Mouse (Mus musculus) kidney, adult 2 months (tissue): ENCODE results near the gene Mcm3ap. TPM values are rescaled to one million over a fixed set of nuclear protein-coding genes. Genes with fewer than 3 reads are reported as not detected.
A peak's percentile ranks its signal among the peaks of the same experiment; 100 is the strongest.

Experiments
- DNase-seq: peaks from one replicate; pipeline ENCODE4 v3.0.0; 2021
- H3K27ac ChIP-seq: fragments of 200-500 bp; 2 replicates; pipeline ENCODE4 v1.5.1; 2012; ENCODE audit warnings: low read depth, low read length, control low read depth, inconsistent platforms; ENCODE audit not compliant: insufficient read depth
- H3K27me3 ChIP-seq: fragments of 200-500 bp; replicated peaks from 2 replicates; pipeline ENCODE4 v1.6.1; 2012; ENCODE audit warnings: mild to moderate bottlenecking, moderate library complexity, low read length, inconsistent platforms; ENCODE audit not compliant: control insufficient read depth, insufficient read depth
- H3K36me3 ChIP-seq: fragments of 200-500 bp; 2 replicates; pipeline ENCODE4 v1.6.1; 2012; ENCODE audit warnings: mild to moderate bottlenecking, moderate library complexity, low read length, inconsistent platforms; ENCODE audit not compliant: control insufficient read depth, insufficient read depth
- H3K4me1 ChIP-seq: fragments of 200-500 bp; 2 replicates; pipeline ENCODE4 v1.6.1; 2011; ENCODE audit warnings: low read length; ENCODE audit not compliant: control insufficient read depth, insufficient read depth
- H3K4me3 ChIP-seq: fragments of 200-500 bp; 2 replicates; pipeline ENCODE4 v1.5.1; 2011; ENCODE audit warnings: mild to moderate bottlenecking, low read depth, low read length, control low read depth; ENCODE audit not compliant: insufficient read depth
- CTCF ChIP-seq: fragments of 200-500 bp; conservative IDR thresholded peaks from 2 replicates; pipeline ENCODE4 v1.5.1; 2011; ENCODE audit warnings: low read depth, mild to moderate bottlenecking, control low read depth, low read length, moderate library complexity, mixed read lengths; ENCODE audit not compliant: insufficient read depth, insufficient read length
- POLR2A ChIP-seq: fragments of 200-500 bp; IDR thresholded peaks from one replicate; pipeline ENCODE4 v1.6.1; 2011; ENCODE audit warnings: low read depth, low read length, control low read depth
- WGBS: fragments of 180-500 bp; shearing (Covaris S2); methylation state at CpG from one replicate; pipeline ENCODE4 v1.1.7; 2018; 5-methylcytosine and 5-hydroxymethylcytosine counted together
- polyA plus RNA-seq: library from polyadenylated mRNA; depleted of rRNA; stranded (reverse); fragments of >200 nt; gene quantifications from 2 replicates; pipeline ENCODE4 v1.2.3, GENCODE M21; 2012

Mcm3ap gene
- polyA plus RNA-seq, 1 experiment, result 18.3 TPM

DNA sequence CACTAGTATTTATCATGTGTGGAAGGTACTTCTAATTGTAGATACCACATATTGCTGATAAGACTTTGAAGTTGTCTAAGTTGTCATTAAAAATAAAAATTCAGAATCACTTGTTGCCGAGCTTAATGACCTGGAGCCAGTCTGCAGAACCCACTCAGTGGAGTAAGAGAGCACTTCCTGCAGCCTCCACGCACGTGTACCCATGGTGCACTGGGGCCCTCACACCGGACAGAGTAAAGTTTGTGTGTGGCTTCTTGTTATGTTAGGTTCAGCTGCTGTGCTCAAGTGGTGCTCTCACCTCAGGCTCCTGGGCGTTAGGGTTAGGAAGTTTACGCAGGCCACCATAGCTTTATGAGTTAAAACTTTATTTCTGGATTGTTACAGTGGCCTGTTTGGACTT lies 26.8 kb downstream of the Mcm3ap start:
- no peak for DNase-seq
- Histone ChIP-seq H3K4me3 (no peak overlapping the region), H3K27me3 (no peaks in the 10 kb centered on the region), H3K4me1 (no peaks in the 10 kb centered on the region), H3K36me3 (peaks cover 4% of the 10 kb centered on the region; the same call in 1 of the 2 replicates), H3K27ac (no peak overlapping the region)
- WGBS, result 80% methylated on average over 6 of the region's 6 CpGs
- TF ChIP-seq CTCF, result no peak
- no peak for TF ChIP-seq POLR2A

DNA sequence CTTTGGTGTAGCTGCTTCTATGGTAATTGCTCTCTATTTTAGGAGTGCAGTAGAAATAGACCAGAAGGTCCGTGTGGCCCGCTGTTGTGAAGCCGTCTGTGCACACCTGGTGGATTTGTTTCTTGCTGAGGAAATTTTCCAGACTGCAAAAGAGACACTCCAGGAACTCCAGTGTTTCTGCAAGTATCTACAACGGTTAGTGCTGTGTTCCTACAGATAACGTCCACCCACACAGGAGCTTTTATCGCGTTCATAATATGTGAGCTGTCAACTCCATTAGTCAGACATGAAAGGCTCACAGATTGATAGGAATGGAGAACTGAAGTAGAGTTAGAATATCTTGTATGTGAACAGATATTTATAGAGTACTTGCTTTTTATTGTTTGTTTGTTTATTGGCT lies 27.6 kb downstream of the Mcm3ap start:
- Histone ChIP-seq H3K4me1 (no peaks in the 10 kb centered on the region), H3K4me3 (no peak overlapping the region), H3K36me3 (peaks cover 4% of the 10 kb centered on the region; the same call in 1 of the 2 replicates), H3K27ac (no peak overlapping the region), H3K27me3 (no peaks in the 10 kb centered on the region)
- 95% methylated on average over 7 of the region's 7 CpGs for WGBS
- TF ChIP-seq POLR2A, result no peak
- no peak for TF ChIP-seq CTCF
- DNase-seq, result no peak

DNA sequence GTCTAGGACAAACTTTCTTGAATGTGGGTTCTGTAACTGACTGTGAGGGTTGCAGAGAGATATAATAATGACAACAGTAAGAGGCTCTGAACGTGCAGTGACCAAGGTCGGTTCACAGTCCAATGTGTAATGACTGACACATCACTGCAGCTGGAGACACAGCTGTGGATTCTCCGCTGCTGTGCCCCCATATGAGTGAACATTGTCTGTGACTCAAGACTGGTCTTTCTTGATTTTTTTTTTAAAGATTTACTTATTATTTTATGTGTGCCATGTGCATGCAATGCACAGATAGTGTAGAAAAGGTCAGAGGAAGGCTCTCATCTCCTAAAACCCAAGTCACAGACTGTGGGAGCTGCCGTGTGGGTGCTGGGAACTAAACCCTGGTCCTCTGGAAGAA lies 28.8 kb downstream of the Mcm3ap start:
- Histone ChIP-seq H3K27me3 (no peaks in the 10 kb centered on the region), H3K4me1 (no peaks in the 10 kb centered on the region), H3K36me3 (peaks cover 4% of the 10 kb centered on the region; the same call in 1 of the 2 replicates), H3K4me3 (no peak overlapping the region), H3K27ac (no peak overlapping the region)
- DNase-seq, result no peak
- TF ChIP-seq POLR2A (no peak), CTCF (no peak)
- 94% methylated on average over 4 of the region's 4 CpGs for WGBS

DNA sequence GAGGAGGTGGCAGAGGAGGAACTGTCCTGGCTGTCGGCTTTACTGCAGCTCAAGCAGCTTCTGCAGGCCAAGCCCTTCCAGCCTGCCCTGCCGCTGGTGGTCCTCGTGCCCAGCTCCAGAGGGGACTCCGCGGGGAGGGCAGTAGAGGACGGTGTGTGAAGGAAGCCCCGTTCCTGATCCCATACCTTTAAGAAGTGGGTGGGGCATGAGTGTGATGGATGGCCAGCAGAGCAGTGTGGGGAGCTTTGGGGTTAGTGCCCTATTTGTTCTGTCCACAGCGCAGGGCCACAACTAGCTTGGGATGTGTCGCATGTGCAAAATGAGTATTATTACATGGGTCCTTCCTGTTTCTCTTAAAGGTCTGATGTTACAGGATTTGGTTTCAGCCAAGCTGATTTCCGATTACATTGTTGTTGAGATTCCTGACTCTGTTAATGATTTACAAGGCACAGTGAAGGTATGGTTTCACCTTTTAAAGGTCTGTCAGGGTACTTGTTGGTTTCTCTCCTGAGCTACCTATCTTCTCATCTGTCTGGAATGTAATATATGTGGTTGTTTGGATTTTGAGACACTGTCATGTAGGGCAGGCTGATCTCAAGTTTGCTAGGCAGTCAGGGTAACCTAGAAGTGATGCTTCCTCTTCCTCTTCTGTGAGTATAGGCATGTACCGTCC lies 35.7 kb downstream of the Mcm3ap start:
- H3K4me1 ChIP-seq, result no peaks in the 10 kb centered on the region
- DNase-seq, result no peak
- TF ChIP-seq POLR2A, result no peak
- TF ChIP-seq CTCF, result no peak
- H3K36me3 ChIP-seq, result peaks cover 2% of the 10 kb centered on the region; the same call in 1 of the 2 replicates
- no peak overlapping the region for H3K4me3 ChIP-seq
- no peak overlapping the region for H3K27ac ChIP-seq
- H3K27me3 ChIP-seq, result no peaks in the 10 kb centered on the region
- 80% methylated on average over 11 of the region's 11 CpGs for WGBS

DNA sequence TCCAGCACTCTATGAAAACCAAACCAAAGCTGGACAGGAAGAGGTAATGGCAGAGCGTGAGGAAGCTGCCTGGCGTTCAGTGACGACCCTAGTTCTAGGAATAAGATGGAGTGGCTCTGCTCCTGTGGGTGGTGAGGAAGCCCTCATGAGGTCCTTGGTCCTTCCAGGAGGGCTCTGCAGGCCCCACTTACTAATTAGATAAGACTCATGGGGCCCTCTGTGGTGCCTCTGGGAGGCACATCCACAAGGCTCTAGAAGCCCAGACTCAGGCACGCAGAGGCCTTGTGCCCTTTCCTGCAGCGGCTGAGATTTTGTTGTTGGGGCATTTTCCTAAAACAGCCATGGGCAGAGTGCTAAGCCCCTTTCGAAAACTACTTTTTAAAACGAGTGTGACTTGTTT lies 37.1 kb downstream of the Mcm3ap start:
- WGBS, result 95% methylated on average over 7 of the region's 7 CpGs
- Histone ChIP-seq H3K4me3 (no peak overlapping the region), H3K4me1 (no peaks in the 10 kb centered on the region), H3K27ac (no peak overlapping the region), H3K36me3 (peaks cover 2% of the 10 kb centered on the region; the same call in 1 of the 2 replicates), H3K27me3 (no peaks in the 10 kb centered on the region)
- DNase-seq, result no peak
- TF ChIP-seq CTCF, result no peak
- TF ChIP-seq POLR2A, result no peak

DNA sequence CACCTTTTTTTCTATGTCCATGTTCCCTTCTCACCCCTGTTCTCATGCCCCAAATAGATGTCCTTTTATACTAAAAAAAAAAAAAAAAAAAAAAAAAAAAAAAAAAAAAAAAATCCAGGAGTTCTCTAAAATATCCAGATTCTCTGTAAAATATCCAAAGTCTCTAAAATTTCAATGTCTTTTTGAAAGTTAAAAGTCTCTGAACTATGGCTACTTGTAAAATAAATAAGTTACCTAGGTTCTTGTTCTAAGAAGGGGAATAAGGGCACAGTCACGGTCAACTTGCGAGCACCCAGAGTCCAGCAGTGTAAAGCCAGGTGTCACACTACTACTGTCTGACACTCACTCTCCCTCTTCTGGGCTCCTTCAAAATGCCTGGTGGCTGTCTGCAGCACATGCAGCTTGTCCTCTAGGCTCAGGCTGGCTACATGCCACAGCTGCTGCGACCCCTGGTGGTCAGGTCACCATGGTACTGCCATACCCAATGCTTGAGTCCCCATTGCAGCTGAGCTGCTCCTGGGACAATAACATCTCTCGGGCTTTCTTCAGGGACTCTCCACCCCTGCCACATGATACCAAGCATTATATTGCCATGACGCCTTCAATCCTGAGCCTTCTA lies 44.3 kb downstream of the Mcm3ap start:
- 49% methylated on average over 5 of the region's 5 CpGs for WGBS
- no peak overlapping the region for H3K4me3 ChIP-seq
- H3K4me1 ChIP-seq, result no peaks in the 10 kb centered on the region
- DNase-seq, result peak; percentile 71
- no peak overlapping the region for H3K27ac ChIP-seq
- H3K27me3 ChIP-seq, result no peaks in the 10 kb centered on the region
- H3K36me3 ChIP-seq, result no peaks in the 10 kb centered on the region; the same call in 1 of the 2 replicates
- TF ChIP-seq CTCF (peak; percentile 77), POLR2A (no peak)

DNA sequence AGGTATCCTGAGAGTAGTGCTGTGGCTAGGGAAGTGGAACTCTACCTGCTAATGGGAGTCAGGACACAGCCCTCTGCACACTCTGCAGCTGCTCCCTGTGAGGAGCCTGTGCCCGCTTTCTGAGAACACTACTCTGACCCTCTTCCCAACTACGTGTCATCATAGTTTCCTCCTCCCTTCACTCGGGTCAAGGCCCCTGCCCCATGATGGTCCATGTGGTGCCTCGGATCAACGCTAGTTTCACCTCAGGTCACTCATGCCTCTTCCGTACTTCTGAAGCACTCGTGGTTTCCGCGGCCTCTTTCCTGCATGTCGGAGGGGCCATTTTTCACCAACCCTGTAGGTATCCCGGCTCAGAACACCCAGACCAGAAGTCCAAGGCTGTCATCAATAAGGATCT lies 62.2 kb downstream of the Mcm3ap start:
- no peak for DNase-seq
- under 1% methylated on average over 11 of the region's 11 CpGs for WGBS
- Histone ChIP-seq H3K27me3 (no peaks in the 10 kb centered on the region), H3K36me3 (no peaks in the 10 kb centered on the region), H3K27ac (no peak overlapping the region), H3K4me1 (no peaks in the 10 kb centered on the region; the same call in 1 of the 2 replicates), H3K4me3 (peak overlapping the region; percentile 73)
- no peak for TF ChIP-seq CTCF
- TF ChIP-seq POLR2A, result no peak
